Mouse (Mus musculus) spleen, postnatal 36 days (tissue): ENCODE measurements around the gene Rccd1.

Experiments
- DNase-seq, 2 experiments: peaks; one replicate each; pipeline ENCODE4 v3.0.0; 2022; ENCODE audit warnings: low spot score in 2 of 2, mixed read lengths in 1 of 2

Gene Rccd1

DNA sequence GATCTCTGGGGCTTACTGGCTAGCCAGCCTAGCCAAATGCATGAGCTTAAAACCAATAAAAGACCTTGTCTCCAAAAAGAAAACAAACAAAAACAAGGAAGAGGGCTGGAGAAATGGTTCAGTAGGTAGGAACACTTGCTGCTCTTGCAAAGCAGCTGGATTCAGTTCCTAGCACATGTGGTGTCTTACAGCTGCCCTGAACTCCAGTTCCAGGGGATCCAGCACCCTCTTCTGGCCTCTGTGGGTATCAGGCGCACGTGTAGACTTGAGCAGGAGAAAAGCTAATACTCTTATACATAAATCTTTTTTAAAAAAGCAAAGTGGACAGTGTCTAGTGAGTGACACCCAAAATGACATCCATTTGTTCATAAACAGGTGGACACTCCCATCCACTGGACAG, 22.7 kb downstream of the Rccd1 start:
- DNase-seq, result no peak

DNA sequence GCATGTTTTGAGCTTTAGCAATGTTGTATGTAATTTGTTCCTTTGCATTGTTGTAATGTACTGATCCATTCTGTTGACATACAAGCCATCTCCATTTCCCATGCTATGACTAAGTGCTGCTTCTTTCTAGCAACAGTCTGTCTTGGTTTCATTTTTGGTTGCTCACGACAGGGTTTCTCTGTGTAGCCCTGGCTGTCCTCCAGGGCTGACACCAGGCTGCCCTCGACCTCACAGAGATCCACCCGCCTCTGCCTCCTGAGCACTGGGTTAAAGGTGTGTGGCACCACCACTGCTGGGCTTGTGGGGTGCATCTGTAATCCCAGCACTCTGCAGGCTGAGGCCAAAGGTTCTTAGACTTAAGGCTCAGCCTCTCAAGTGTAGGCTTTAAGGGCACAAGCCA, 24.7 kb downstream of the Rccd1 start:
- no peak for DNase-seq

DNA sequence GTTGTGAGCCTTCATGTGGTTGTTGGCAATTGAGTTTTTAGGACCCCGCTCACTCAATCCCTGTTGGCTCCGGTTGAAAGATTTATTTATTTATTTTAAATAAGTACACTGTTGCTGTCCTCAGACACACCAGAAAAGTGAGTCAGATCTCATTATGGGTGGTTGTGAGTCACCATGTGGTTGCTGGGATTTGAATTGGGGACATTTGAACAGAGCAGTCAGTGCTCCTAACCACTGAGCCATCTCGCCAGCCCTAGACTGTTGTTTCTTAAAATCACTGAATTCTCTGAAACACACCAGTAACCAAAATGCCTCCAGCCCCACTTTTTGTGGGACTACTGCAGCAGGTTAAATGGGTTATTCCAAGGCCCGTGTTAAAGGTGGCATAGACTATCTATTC, 25.5 kb downstream of the Rccd1 start:
- DNase-seq, result no peak

- DNase-seq, result no peak
Measured at GRCm38 (mm10) chr7:80297041-80297440, 27.2 kb downstream of the Rccd1 start.

GRCm38 (mm10) chr7:80296462-80296861, 27.8 kb downstream of the Rccd1 start:
- DNase-seq, result no peak

DNA sequence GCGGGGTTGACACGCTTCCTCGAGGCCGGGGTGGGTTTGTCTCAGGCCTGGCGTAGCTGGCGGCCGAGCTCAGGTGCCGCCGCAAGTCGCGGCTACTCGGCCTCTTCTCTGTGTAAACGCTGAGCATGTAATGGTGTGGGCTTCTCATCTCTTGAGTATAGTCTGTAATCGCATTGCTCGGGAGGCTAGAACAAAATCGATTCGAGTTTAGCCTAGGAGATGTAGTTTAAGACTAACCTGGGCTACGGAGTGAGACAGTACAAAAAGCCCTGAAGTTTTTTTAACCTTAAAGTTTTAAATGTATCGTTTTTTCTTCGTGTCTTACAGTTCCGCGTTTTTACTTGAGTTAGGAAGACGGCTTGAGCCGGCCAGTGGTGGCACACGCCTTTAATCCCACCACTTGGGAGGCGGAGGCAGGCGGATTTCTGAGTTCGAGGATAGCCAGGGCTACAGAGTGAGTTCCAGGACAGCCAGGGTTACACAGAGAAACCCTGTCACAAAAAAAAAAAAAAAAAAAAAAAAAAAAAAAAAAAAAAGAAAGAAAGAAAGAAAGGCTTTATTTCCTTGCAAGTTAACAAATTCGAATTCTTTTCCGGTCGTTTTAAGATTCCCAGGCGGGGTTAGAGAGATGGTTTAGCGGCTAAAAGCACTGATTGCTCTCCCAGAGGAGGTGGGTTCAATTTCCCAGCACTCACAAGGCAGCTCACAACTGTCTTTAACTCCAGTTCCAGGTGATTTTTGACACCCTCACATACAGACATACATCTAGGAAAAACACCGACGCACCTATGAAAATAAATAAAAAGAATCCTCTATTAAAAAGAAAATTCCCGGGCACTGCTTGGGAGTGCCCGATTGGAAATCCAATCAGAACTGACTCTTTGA, 29.2 kb downstream of the Rccd1 start:
- peak in 1 of 2 experiments; percentile 22 for DNase-seq

DNA sequence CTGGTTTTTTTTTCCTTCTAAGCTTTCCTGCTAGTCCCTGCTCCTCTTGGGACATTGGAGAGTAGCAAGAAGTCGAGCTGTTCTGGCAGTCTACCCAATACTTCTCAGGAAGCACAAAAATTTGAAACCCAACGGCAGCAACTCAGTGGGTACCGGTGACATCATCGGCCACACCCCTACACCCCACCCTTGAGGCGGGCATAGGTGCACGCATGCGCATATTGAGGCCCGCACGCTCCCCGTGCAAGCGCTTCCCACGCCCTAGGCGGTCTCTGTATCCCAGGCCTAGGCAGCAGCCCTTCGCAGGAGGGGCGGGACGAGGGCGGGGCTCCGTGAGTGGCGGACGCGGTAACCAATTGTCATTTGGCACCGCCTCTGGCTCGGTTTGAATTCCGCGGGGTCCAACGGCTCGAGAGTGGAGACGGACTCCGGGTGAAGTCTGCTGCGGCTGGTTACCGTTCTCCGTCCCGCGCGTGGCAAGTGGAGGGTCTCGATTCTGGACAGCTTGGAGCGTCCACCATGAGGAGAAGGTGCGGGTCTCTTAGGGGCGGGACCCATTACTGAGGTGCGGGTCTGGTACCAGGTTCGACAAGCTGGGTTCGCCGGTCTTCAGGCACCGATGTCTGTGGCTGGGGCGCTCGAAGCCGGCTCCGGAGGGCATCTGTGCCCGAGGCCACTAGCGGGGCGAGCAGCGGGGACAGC, 30.0 kb downstream of the Rccd1 start, which contains the start of gene Prc1:
Gene Prc1, plus strand, starts transcription at position 389 of the 702 bp plus-strand sequence.
- DNase-seq, result peak; percentile 99

DNA sequence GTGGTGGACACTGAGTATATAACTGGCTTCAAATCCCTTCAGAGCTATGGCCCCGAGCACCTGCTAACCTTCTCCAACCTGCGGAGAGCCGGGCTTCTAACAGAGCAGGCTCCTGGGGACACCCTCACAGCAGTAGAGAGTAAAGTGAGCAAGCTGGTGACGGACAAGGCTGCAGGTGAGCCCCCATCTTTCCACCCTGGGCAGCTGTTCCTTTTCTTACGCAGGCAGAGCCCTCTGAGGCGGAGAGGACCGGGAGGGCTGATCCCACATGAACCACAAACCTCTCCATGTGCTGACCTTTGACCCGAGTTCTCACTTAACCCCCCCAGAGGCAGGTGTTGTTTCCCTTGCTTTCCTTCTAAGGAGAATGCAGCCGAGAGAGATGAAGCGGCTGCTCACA, 36.5 kb downstream of the Rccd1 start:
- DNase-seq, result no peak

DNA sequence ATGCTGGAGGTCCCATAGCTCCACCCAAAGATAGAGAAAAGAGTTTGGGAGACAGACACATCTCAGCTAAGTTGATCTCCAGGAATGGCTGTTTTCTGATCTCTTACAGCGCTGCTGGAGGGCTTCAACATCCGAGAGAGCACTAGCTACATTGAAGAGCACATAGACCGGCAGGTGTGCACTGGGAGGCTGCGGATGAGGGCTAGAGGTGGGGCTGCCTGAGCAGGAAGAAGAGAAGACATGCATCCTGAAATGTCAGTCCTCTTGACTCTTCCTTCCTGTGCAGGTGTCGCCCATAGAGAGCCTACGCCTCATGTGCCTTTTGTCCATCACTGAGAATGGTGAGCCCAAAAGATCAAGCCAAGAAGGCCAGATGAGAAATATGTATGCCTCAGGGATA, 38.5 kb downstream of the Rccd1 start:
- DNase-seq, result no peak

DNA sequence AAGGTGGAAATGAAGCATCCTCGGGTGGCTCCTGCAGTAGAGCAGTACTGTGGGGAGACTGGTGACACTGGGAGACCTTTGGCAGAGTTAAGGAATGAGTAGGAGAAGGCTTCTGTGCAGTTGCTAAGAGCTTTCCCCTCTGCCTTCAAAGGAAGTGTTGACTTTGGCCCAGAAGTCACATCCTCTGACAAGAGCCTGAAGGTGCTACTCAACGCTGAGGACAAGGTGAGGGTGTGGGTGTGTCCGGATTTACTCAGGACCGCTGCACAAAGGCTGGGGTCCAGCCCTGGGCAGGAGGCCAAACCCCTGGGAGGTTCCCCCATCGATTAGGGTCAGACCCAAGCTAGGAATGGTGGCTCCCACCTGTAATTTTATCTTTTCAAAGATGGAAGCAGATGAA, 39.9 kb downstream of the Rccd1 start:
- DNase-seq, result no peak

DNA sequence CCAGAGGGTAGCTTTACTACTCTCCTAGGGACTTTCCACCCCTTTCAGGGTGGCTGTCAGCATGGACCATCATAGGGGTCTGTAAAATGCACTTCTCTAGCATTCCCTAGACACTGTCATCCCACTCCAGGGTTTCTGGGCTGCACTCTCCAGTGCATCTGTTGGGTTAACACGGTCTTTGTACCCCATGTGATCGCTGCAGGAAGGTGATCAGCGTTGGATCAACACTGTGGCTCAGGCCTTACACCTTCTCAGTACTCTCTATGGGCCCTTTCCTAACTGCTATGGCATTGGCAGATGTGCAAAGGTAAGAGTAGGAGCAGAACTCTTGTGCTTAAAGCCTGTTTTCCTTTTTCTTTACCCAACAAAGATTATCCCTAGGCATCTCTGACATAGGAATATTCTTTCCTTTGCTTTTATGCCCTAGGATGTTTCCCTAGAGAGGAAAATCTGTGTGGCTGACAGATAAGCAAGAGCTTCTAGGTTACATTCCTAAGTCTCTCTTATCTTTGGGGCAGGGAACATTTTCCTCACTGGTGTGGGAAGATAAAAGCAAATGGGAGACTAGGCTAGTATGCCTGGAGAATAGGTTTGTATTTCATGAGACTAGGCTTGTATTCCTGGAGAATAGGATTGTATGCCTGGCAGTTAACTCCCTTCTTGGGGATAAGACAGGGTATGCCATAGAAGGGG, 40.9 kb downstream of the Rccd1 start:
- no peak for DNase-seq

DNA sequence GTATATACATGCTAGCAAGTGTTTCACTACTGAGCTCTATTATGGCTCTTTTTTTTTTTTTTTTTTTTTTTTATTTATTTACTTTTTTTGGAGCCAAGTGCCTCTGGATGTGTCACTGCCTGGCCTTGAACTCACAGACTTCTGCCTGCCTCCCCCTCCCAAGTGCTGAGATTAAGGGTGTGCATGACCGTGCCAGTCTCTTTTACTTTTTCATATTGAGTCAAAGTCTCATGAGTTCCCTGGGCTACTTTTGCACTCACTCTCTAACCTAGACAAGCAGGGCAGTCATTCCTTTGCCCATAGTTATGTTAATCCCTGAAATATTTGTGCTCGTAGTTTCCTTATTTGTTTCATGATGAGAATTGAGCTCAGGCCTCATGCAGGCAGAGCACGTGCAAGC, 42.6 kb downstream of the Rccd1 start:
- DNase-seq, result no peak

DNA sequence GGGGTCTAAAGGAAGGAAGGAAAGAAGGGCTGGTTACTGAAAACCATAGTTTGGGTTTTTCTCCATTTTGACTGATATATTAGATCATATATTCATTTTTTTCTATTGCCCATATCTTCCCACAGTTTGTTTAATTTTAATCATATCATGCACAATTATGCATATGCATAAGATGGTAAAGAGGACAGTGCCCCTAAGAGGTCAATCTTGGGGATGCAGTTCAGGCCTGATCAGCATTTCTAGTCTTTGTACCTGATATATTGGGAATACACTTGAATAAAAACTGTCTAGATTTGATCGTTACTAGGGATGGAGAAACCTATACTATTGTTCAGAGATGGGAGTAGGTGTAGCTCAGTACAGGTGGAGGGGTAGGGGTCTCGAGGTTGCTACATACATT, 43.3 kb downstream of the Rccd1 start:
- DNase-seq, result no peak

DNA sequence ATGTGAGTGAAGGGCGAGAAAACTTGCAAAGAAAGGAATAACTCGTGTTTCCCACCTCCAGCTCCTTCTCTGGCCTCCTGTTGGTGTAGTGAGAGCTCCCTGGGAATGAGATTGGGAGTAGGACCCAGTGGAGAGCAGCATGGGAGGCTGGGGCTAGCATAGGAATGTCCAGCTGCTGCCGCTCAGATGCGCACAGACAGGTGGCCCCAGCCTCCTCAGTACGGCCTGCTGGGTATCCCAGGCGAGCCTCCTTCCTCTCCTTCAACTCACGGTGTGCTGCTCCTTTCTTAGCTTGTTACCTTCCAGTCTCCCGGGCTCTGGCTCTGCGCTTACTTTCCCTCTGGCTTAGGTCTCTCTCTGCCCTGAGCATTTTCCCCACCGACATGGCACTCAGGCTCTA, 44.2 kb downstream of the Rccd1 start:
- DNase-seq, result no peak

GRCm38 (mm10) chr7:80276374-80276773, 47.9 kb downstream of the Rccd1 start:
- no peak for DNase-seq

- DNase-seq, result no peak
Measured at GRCm38 (mm10) chr7:80273456-80273855, 50.8 kb downstream of the Rccd1 start.

GRCm38 (mm10) chr7:80269751-80270255, 54.5 kb downstream of the Rccd1 start:
- DNase-seq, result no peak

DNA sequence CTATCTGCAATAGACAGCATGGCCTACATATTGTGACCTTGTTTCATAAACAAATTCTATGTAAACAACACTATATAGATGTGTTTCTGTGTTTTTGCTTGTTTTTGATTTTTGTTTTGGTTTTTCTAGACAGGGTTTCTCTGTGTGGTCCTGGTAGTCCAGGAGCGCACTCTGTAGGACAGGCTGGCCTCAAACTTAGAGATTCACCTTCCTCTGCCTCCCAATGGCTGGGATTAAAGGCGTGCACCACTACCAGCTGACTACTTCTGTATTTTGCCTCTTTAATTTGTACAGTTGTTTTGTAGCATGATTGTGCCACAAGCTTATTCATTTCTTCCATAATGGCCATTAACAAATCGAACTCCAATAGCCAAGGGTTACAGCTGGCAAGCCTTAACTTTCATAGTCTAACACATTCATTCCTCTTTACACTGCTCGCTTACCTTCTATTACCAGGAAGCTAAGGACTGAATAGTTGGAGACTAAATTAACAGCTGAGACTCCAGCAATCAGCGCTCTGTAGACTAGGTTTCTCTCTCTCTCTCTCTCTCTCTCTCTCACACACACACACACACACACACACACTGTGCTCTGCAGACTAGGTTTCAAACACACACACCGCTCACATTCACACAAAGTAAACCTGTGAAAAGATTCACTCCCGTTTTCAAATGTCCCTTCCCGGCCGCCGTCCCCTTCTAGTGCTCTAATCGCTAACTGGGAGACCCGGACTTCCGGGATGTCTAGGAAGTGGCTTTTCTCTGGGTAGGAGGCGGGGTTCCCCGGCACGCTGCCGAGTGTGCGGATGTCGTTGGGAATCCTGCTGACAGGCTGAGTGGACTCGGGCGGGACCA, 55.1 kb downstream of the Rccd1 start, which contains the start of gene Vps33b:
Gene Vps33b, plus strand, starts transcription at position 753 of the 854 bp plus-strand sequence.
- peak; percentile 92 to 96 for DNase-seq

GRCm38 (mm10) chr7:80267764-80268163, 56.5 kb downstream of the Rccd1 start:
- DNase-seq, result no peak

DNA sequence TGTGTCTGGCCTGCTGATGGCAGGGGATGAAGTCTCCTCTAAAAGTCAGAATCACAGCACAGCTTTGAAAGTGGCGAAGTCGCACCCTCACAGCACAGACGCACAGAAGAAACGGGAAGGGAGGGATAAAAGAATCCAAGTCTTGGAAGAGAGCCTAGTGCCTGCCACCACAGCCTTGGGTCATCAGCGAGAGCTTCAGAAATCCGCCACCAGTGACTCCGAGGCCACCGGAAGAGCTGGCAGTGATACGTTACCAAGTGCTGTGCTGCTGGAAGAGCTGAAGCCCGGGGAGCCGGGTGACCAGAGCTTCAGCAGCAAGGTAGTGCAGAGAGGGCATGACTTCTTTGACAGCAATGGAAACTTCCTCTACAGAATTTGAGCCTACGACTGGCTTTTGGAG, 59.6 kb downstream of the Rccd1 start:
- no peak for DNase-seq

DNA sequence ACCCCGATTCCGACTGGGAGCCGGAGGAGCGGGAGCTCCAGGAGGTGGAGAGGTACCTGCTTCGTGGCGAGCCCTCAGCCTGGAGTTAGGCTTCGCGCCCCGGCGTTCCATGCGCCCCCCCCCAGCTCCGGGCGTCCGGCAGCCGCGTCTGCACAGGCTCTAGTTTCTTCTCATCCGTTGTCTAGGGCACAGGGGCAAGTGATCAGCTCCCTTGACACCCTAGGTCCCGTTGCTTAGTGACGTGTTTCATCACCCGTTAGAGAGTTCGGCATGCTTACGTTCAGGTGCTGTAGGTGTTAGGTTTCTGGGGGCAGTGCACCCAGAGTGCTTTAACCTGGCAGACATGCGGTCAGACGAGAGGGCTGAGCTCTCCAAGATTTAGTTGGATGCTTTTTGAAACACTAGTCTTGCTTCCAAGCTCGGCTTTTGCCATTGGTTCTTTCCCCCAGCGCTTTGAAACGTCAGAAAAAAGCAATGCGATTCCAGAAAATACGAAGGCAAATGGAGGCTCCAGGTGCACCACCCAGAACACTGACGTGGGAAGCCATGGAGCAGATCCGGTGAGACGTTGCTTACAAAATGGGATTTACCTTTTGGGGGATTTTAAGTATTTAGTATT, 62.8 kb downstream of the Rccd1 start:
- DNase-seq, result no peak
